Mouse (Mus musculus) lung, adult 2 months (tissue): ENCODE results near the gene Camk1d. TPM values are rescaled to one million over a fixed set of nuclear protein-coding genes. Genes with fewer than 3 reads are reported as not detected.

Experiments used
- DNase-seq: peaks from one replicate; pipeline ENCODE4 v3.0.0; 2022
- H3K4me1 ChIP-seq: fragments of 200-500 bp; 2 replicates; pipeline ENCODE4 v1.6.1; 2011; ENCODE audit warnings: low read length; ENCODE audit not compliant: control insufficient read depth, insufficient read depth
- H3K4me3 ChIP-seq: fragments of 200-500 bp; replicated peaks from 2 replicates; pipeline ENCODE3; 2011; ENCODE audit warnings: low read depth, mild to moderate bottlenecking, control low read depth, low read length; ENCODE audit errors: extremely low read depth
- CTCF ChIP-seq: fragments of 200-500 bp; IDR thresholded peaks from 2 replicates; pipeline ENCODE4 v1.5.1; 2011; ENCODE audit warnings: mild to moderate bottlenecking, low read length, control low read depth; ENCODE audit not compliant: insufficient read depth
- POLR2A ChIP-seq: fragments of 200-500 bp; IDR thresholded peaks from 2 replicates; pipeline ENCODE4 v1.6.1; 2011; ENCODE audit warnings: low read depth, mild to moderate bottlenecking, control low read depth, low read length, borderline replicate concordance; ENCODE audit errors: extremely low read depth
- WGBS: fragments of 180-500 bp; shearing (Covaris S2); methylation state at CpG from one replicate; pipeline ENCODE4 v1.1.7; 2018; 5-methylcytosine and 5-hydroxymethylcytosine counted together
- polyA plus RNA-seq: library from polyadenylated mRNA; depleted of rRNA; stranded (reverse); fragments of >200 nt; gene quantifications from 2 replicates; pipeline ENCODE4 v1.2.3, GENCODE M21; 2012

Camk1d gene
- polyA plus RNA-seq, 1 experiment: 3.8 TPM

GRCm38 (mm10) chr2:5314530-5315166 lies 399.7 kb downstream of the Camk1d start:
- 52% methylated on average over 9 of the region's 9 CpGs for WGBS
- TF ChIP-seq POLR2A (no peak), CTCF (no peak)
- no peak for DNase-seq
- Histone ChIP-seq H3K4me1 (no peaks in the 10 kb centered on the region), H3K4me3 (no peak overlapping the region)

- TF ChIP-seq POLR2A (no peak), CTCF (no peak)
- Histone ChIP-seq H3K4me1 (no peaks in the 10 kb centered on the region), H3K4me3 (no peak overlapping the region)
- 79% methylated on average over 3 of the region's 3 CpGs for WGBS
- no peak for DNase-seq
Measured at GRCm38 (mm10) chr2:5305156-5305555, 409.2 kb downstream of the Camk1d start.

- TF ChIP-seq CTCF: no peak
- no peak for TF ChIP-seq POLR2A
- whole genome bisulfite sequencing: 88% methylated on average over 12 of the region's 12 CpGs
Measured at GRCm38 (mm10) chr2:5304451-5304850, 409.9 kb downstream of the Camk1d start.

GRCm38 (mm10) chr2:5301286-5301685 lies 413.0 kb downstream of the Camk1d start:
- DNase-seq: no peak
- WGBS: 76% methylated on average over 12 of the region's 12 CpGs
- TF ChIP-seq CTCF (no peak), POLR2A (no peak)
- Histone ChIP-seq H3K4me3 (no peak overlapping the region), H3K4me1 (no peaks in the 10 kb centered on the region)

More at GRCm38 (mm10) chr2:5304451-5304850, 409.9 kb downstream of the Camk1d start:
- DNase-seq: no peak
- Histone ChIP-seq H3K4me1 (no peaks in the 10 kb centered on the region), H3K4me3 (no peak overlapping the region)

- TF ChIP-seq POLR2A (no peak), CTCF (no peak)
- no peaks in the 10 kb centered on the region for H3K4me1 ChIP-seq
- WGBS: 71% methylated on average over 10 of the region's 10 CpGs
- no peak for DNase-seq
- no peak overlapping the region for H3K4me3 ChIP-seq
Measured at GRCm38 (mm10) chr2:5298071-5298470, 416.2 kb downstream of the Camk1d start.

- H3K4me1 ChIP-seq: no peaks in the 10 kb centered on the region
- no peak overlapping the region for H3K4me3 ChIP-seq
- TF ChIP-seq POLR2A: no peak
- no peak for TF ChIP-seq CTCF
- DNase-seq: no peak
- WGBS: 76% methylated on average over 11 of the region's 11 CpGs
Measured at GRCm38 (mm10) chr2:5296749-5297545, 417.4 kb downstream of the Camk1d start.

GRCm38 (mm10) chr2:5295098-5295497 lies 419.2 kb downstream of the Camk1d start:
- TF ChIP-seq POLR2A (no peak), CTCF (no peak)
- Histone ChIP-seq H3K4me3 (no peak overlapping the region), H3K4me1 (no peaks in the 10 kb centered on the region)
- DNase-seq: no peak

GRCm38 (mm10) chr2:5294451-5294850 lies 419.9 kb downstream of the Camk1d start:
- no peak for DNase-seq
- no peaks in the 10 kb centered on the region for H3K4me1 ChIP-seq
- no peak for TF ChIP-seq POLR2A
- WGBS: 61% methylated on average over 5 of the region's 5 CpGs
- no peak overlapping the region for H3K4me3 ChIP-seq

GRCm38 (mm10) chr2:5288593-5288992 lies 425.7 kb downstream of the Camk1d start:
- H3K4me1 ChIP-seq: peaks cover 2% of the 10 kb centered on the region
- DNase-seq: no peak

GRCm38 (mm10) chr2:5287044-5287380 lies 427.3 kb downstream of the Camk1d start:
- TF ChIP-seq CTCF: no peak
- no peak for TF ChIP-seq POLR2A
- DNase-seq: no peak
- 76% methylated on average over 3 of the region's 3 CpGs for WGBS
- H3K4me1 ChIP-seq: peaks cover 2% of the 10 kb centered on the region
- H3K4me3 ChIP-seq: no peak overlapping the region

More at GRCm38 (mm10) chr2:5288593-5288992, 425.7 kb downstream of the Camk1d start:
- WGBS: 47% methylated on average over 4 of the region's 4 CpGs
- TF ChIP-seq POLR2A (no peak), CTCF (no peak)
- H3K4me3 ChIP-seq: no peak overlapping the region
